Mouse (Mus musculus) liver, embryonic 16.5 days (tissue): ENCODE measurements around the gene Rplp2. TPM values are rescaled to one million over a fixed set of nuclear protein-coding genes. Genes with fewer than 3 reads are reported as not detected.
"Not testable (repeated sequence)": the region's sequence is repeated elsewhere in the genome, so short reads cannot be mapped to it uniquely, and the experiment has no call there.

Source experiments
- ATAC-seq: fragments of 200-750 bp; cut with Nextera tagmentation; 2 replicates; pipeline ENCODE4 v1.8.0; 2017; ENCODE audit warnings: low read depth, mild to moderate bottlenecking, moderate number of reproducible peaks, moderate library complexity
- H3K27ac ChIP-seq: fragments of 300-500 bp; sonication (generic); 2 replicates; pipeline ENCODE4 v1.5.1; 2014; ENCODE audit warnings: mild to moderate bottlenecking, low read length
- H3K27me3 ChIP-seq: fragments of 300-500 bp; sonication (generic); 2 replicates; pipeline ENCODE4 v1.6.1; 2014; ENCODE audit warnings: low read depth, low read length, mixed read lengths; ENCODE audit not compliant: control insufficient read depth, insufficient read depth
- H3K36me3 ChIP-seq: fragments of 300-500 bp; sonication (generic); 2 replicates; pipeline ENCODE4 v1.6.1; 2014; ENCODE audit warnings: mild to moderate bottlenecking; ENCODE audit not compliant: control insufficient read depth, insufficient read depth
- H3K4me1 ChIP-seq: fragments of 300-500 bp; sonication (generic); 2 replicates; pipeline ENCODE4 v1.6.1; 2014; ENCODE audit warnings: low read depth, low read length, mixed read lengths; ENCODE audit not compliant: control insufficient read depth
- H3K4me2 ChIP-seq: fragments of 300-500 bp; sonication (generic); 2 replicates; pipeline ENCODE4 v1.6.1; 2014; ENCODE audit warnings: low read depth, low read length, mixed read lengths
- H3K4me3 ChIP-seq: fragments of 300-500 bp; sonication (generic); 2 replicates; pipeline ENCODE4 v1.5.1; 2014; ENCODE audit warnings: low read depth, mild to moderate bottlenecking, low read length
- H3K9ac ChIP-seq: fragments of 300-500 bp; sonication (generic); 2 replicates; pipeline ENCODE4 v1.6.1; 2014; ENCODE audit warnings: low read depth, low read length
- H3K9me3 ChIP-seq: fragments of 300-500 bp; sonication (generic); replicated peaks from 2 replicates; pipeline ENCODE4 v1.6.1; 2016; ENCODE audit warnings: low read length; ENCODE audit not compliant: control insufficient read depth
- WGBS: fragments of 180-500 bp; shearing (Covaris S2); extraction: QIAGEN DNeasy Blood & Tissue Kit; methylation state at CpG from one replicate; pipeline ENCODE4 v1.1.7; 2014; ENCODE audit not compliant: insufficient replicate concordance; 5-methylcytosine and 5-hydroxymethylcytosine counted together
- polyA plus RNA-seq: library from polyadenylated mRNA; unstranded; fragments of >200 nt; fragmentation: Nextera tagmentation; extraction: Ambion mirVana; gene quantifications from 2 replicates; pipeline ENCODE4 v1.2.1, GENCODE M21; 2015

Rplp2 gene
- 644 and 698 TPM in 2 replicates for polyA plus RNA-seq

DNA sequence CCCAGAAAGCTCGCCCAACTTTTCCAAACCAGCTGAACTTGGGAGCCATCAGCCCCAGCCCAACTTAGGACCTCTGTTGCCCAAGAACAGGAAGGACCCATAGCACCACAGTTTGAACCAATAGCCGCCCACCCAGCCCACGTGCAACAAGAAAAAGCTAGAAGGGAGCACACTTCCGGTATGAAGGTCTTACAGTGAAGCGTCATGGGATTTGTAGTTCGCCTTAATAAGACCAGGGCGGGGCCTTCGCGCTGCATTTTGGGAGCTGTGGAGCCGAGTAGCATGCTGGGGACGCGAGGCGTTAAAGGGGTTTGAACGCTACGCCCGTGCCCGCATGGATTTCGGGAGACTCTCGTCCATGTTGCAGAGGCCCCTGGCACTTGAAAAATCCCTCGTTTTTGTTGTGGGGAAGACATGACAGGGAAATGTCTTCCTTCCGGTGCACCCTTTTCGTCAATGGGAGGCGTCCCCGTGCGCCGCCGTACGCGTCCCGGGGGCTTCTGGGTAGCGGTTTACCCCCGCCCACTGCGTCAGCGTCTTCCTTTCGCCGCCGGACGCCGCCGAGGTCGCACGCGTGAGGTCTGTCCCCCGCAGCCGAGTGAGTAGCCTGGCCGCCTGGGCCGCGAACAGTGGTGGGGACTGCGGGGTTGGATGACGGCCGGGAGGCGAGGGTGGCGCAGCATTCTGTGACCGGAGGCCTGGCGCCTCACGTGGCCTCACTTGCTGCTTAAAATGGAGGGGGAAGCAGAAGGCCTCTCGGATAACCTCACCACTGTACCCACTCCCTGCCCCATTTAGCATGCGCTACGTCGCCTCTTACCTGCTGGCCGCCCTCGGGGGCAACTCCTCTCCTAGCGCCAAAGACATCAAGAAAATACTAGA lies at the start of gene Rplp2:
Rplp2 (plus strand) TSS at position 261 of the 882 bp plus-strand sequence.
- Histone ChIP-seq H3K9me3 (no peaks in the 10 kb centered on the region), H3K4me3 (peak within 1 kb of the TSS; percentile 90), H3K4me1 (peaks cover 47% of the 10 kb centered on the region), H3K9ac (peak within 1 kb of the TSS; percentile 89), H3K27me3 (no peaks in the 10 kb centered on the region), H3K4me2 (peak within 1 kb of the TSS; percentile 86), H3K27ac (peak within 1 kb of the TSS; percentile 89), H3K36me3 (peaks cover 19% of the 10 kb centered on the region)
- under 1% methylated on average over 63 of the region's 63 CpGs for WGBS
- ATAC-seq, result peak; percentile 88

DNA sequence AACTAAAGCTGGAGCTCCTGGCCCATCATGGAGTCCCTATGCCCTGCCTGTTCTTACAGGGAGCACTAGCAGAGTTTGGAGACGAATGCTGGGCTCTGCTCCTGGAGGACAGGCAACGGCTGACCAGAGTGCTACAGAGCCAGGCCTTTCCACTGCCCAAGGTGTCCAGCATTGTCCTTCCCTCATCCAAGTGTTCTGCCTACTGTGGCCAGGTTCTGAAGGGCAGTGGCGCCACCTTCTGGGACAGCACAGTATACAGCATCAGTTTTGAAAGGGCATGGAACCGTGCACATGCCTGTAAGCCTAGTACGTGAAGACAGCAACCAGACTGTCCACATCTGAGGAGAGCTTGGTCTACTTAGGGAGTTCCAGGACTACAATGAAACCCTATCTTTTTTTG lies 43.9 kb upstream of the Rplp2 start:
- H3K4me3 ChIP-seq, result no peak overlapping the region
- H3K27ac ChIP-seq, result no peak overlapping the region
- H3K4me2 ChIP-seq, result no peak overlapping the region
- H3K9ac ChIP-seq, result no peak overlapping the region
- 43% methylated on average over 5 of the region's 5 CpGs for WGBS
- no peaks in the 10 kb centered on the region for H3K9me3 ChIP-seq
- H3K27me3 ChIP-seq, result no peaks in the 10 kb centered on the region
- no peaks in the 10 kb centered on the region for H3K4me1 ChIP-seq
- ATAC-seq, result peak; percentile 54
- H3K36me3 ChIP-seq, result peaks cover 54% of the 10 kb centered on the region

DNA sequence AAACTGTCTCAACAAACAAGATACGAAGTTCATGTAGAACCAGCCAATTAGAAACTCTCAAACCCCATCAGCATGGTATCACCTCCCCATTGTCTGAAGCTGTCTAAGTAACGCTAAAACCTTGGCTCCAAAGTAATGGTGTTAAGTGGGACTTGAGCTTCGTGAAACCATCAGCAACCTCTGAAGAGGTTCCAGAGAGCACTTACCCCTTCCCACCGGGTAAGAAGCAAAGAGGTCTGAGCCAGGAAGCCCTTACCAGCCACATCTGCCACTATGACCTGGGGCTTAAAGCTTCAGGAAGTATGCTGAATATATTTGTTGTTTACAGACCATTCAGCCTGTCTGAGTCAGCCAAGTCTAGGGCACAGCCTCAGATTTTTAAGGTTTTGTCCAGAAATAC lies 41.7 kb upstream of the Rplp2 start:
- Histone ChIP-seq H3K27me3 (no peaks in the 10 kb centered on the region), H3K4me3 (no peak overlapping the region), H3K27ac (no peak overlapping the region), H3K9me3 (no peaks in the 10 kb centered on the region), H3K4me1 (peaks cover 4% of the 10 kb centered on the region), H3K9ac (0 out of 2 replicates have a peak overlapping the region, but pooled peaks have one; percentile 22), H3K4me2 (no peak overlapping the region), H3K36me3 (peaks cover 39% of the 10 kb centered on the region)
- WGBS, result 69% methylated on average over 4 of the region's 4 CpGs
- no peak for ATAC-seq

DNA sequence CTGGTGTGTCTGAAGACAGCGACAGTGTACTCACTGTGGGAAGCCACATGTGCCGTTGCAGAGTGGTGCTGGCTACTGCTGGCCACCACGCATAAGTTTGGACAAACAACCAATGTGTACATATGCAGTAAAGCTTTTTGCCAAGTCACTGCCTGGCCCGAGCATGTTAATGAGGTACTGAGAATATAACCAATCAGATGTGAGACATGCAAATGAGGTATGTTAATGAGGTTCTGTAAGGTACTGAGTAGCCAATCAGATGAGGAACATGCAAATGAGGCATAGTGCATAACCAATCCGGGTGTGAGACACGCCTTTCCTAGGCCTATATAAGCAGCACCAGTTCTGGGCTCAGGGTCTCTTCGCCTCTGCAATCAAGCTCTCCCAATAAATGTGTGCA lies 39.5 kb upstream of the Rplp2 start:
- H3K27ac ChIP-seq, result not testable (repeated sequence)

DNA sequence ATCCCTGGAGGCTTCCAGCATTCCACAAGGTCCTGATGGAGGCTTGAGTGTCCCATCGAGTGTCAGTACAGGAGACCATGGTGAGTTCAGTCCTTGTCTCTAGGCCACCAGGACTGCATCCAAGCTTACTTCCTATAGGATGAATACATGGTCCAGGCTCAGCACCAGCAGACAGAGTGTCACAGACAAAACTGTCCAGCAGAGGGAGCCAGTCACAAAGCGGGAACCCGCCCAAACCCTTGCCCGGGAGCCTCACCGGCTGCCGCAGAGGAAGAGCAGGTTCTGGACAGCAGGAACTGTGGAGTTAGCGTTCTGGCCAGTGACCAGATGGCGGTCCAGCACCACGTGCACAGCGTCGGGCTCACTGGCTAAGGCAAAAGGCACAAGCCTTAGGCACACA lies 38.3 kb upstream of the Rplp2 start:
- Histone ChIP-seq H3K4me3 (no peak overlapping the region), H3K9ac (peak overlapping the region; percentile 32; the same call in 1 of the 2 replicates), H3K4me2 (no peak overlapping the region), H3K36me3 (peaks cover 10% of the 10 kb centered on the region), H3K4me1 (peaks cover 15% of the 10 kb centered on the region), H3K27me3 (no peaks in the 10 kb centered on the region), H3K27ac (no peak overlapping the region), H3K9me3 (no peaks in the 10 kb centered on the region)
- ATAC-seq, result peak; percentile 51
- WGBS, result 9% methylated on average over 11 of the region's 11 CpGs

More for the DNA sequence above, 39.5 kb upstream of the Rplp2 start:
- H3K4me2 ChIP-seq, H3K9me3 ChIP-seq, H3K4me3 ChIP-seq, ATAC-seq, H3K27me3 ChIP-seq, H3K4me1 ChIP-seq, H3K9ac ChIP-seq: not testable (repeated sequence)
- 90% methylated on average over 7 of the region's 7 CpGs for WGBS
- H3K36me3 ChIP-seq, result peaks cover 17% of the 10 kb centered on the region

DNA sequence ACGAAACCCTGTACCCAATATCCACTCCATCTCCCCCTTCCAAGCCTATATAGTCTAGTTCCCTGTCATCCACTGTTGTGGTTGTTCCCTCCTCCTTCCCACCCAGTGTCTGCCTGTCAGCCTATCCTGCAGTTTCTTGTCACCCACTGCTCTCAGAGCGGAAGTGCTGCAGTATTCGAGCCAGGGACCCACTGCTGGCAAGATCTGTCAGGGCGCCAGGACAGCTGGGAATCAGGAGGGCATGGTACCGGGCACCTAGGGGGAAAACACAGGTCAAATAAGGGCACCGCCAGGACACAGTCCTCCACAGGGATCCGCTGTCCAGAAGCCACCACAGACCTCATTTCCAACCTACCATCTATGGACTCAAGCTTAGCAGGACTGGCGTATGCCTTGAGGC lies 36.5 kb upstream of the Rplp2 start:
- Histone ChIP-seq H3K4me3 (no peak overlapping the region), H3K36me3 (peaks cover 10% of the 10 kb centered on the region), H3K4me1 (peaks cover 24% of the 10 kb centered on the region), H3K9ac (no peak overlapping the region), H3K27ac (no peak overlapping the region), H3K4me2 (no peak overlapping the region), H3K27me3 (no peaks in the 10 kb centered on the region), H3K9me3 (no peaks in the 10 kb centered on the region)
- no peak for ATAC-seq
- 73% methylated on average over 8 of the region's 8 CpGs for WGBS

DNA sequence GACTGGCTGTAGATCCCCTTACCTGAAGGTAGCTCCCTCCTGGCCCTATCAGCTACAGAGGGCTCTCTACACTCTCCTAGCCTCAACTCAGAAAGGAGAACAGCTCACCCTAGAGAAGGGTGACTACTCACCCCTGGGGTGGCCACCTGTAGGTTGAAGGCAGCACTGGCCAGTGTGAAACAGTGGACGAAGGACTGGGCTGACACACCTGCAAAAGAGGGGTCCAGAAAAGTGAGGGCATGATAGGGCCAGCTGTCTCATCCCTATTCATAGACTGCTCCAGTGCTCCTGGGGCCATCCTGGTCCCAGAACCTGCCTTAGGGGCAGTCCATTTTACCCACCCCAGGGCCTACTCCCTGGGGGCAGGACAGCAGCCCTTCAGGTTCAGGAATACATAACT lies 35.5 kb upstream of the Rplp2 start:
- WGBS, result 81% methylated on average over 1 of the region's 1 CpGs
- no peak overlapping the region for H3K4me2 ChIP-seq
- H3K4me3 ChIP-seq, result no peak overlapping the region
- no peak overlapping the region for H3K9ac ChIP-seq
- H3K27me3 ChIP-seq, result no peaks in the 10 kb centered on the region
- peaks cover 10% of the 10 kb centered on the region for H3K36me3 ChIP-seq
- peaks cover 24% of the 10 kb centered on the region for H3K4me1 ChIP-seq
- no peak overlapping the region for H3K27ac ChIP-seq
- ATAC-seq, result no peak
- H3K9me3 ChIP-seq, result no peaks in the 10 kb centered on the region

DNA sequence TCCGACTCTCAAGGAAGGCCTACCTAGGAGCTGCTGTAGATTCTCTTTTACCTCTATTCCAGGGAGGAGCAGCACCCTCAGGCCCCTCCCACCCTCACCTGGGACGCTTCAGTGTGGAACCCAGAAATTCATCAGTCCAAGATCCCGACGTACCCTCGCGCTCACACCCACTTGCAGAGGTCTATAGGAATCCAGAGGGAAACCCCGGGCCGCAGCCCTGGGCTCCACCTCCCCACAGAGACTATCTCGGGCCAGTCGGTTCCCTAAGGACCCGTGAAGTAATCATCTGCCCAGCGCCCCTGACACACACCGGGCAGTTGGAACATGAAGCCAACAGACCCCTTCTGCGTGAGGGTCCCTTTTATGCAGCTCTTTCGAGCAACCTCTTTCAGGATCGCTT lies 33.8 kb upstream of the Rplp2 start:
- H3K27me3 ChIP-seq, result no peaks in the 10 kb centered on the region
- peak overlapping the region; percentile 91 for H3K9ac ChIP-seq
- peak overlapping the region; percentile 83 for H3K27ac ChIP-seq
- peaks cover 6% of the 10 kb centered on the region for H3K36me3 ChIP-seq
- H3K4me1 ChIP-seq, result peaks cover 24% of the 10 kb centered on the region
- no peak for ATAC-seq
- H3K9me3 ChIP-seq, result no peaks in the 10 kb centered on the region
- H3K4me2 ChIP-seq, result peak overlapping the region; percentile 91
- peak overlapping the region; percentile 83 for H3K4me3 ChIP-seq
- WGBS, result 2% methylated on average over 16 of the region's 16 CpGs
